Mouse (Mus musculus) gastrocnemius, postnatal 10 days (tissue): ENCODE results near the gene Gpr165. TPM values are rescaled to one million over a fixed set of nuclear protein-coding genes. Genes with fewer than 3 reads are reported as not detected.

ENCODE experiments used
- DNase-seq: peaks from one replicate; pipeline ENCODE4 v3.0.0; 2021; ENCODE audit warnings: mixed read lengths
- long read RNA-seq, 2 experiments: library from polyadenylated mRNA; stranded (forward); transcript quantifications; one replicate each; pipeline ENCODE4 v2.0.0; 2021
- total RNA-seq, 2 experiments: library from RNA; stranded (reverse); gene quantifications; 2 replicates each; pipeline ENCODE4 v1.2.3; 2021

Gpr165 gene
- total RNA-seq = under 1 TPM; 0.16 to 0.19 TPM
- long read RNA-seq, experiment 1 = 0 reads
- long read RNA-seq, experiment 2 = 0 reads

- DNase-seq = peak; percentile 11
These were observed at the start of gene Gpr165 for GRCm38 (mm10) chrX:96712907-96713774. TSS of gene Gpr165 (plus strand) at chrX:96713441.

GRCm38 (mm10) chrX:96674871-96675270, 38.4 kb upstream of the Gpr165 start:
- no peak for DNase-seq
